ENCODE assay signal across 12 mouse cellular contexts in genomic region chr19:14507911-14508310, GRCm38 (mm10).
"Had no signal": no experiment of that assay in that cellular context is flagged by ENCODE, and none has a peak within 500 bp of the region (broad histone marks: within the 10 kb centered on the region; RNA-seq: fewer than 3 reads in every experiment).

No protein-coding gene starts in this region.

- H3K4me2 ChIP-seq: limb, embryonic 13.5 days; neural tube, embryonic 13.5 days had no signal

- H3K27me3 ChIP-seq: limb, embryonic 13.5 days; neural tube, embryonic 13.5 days had no signal

- H3K9me3 ChIP-seq: limb, embryonic 13.5 days; neural tube, embryonic 13.5 days had no signal

- H3K9ac ChIP-seq: limb, embryonic 13.5 days; liver, embryonic 14.5 days; neural tube, embryonic 13.5 days had no signal

- DNase-seq: kidney, adult 8-10 months; kidney, postnatal 25 days; left cerebral cortex, postnatal 4 days; lung, adult 18-20 months; retina, postnatal 1 day; right cerebral cortex, postnatal 4 days; spleen, adult 18-20 months; thymus, adult 2 months; thymus, postnatal 25 days had no signal

- H3K27ac ChIP-seq: limb, embryonic 13.5 days; liver, embryonic 14.5 days; neural tube, embryonic 13.5 days had no signal

- H3K4me3 ChIP-seq: limb, embryonic 13.5 days; neural tube, embryonic 13.5 days had no signal

- H3K36me3 ChIP-seq: limb, embryonic 13.5 days had no signal
